Mouse (Mus musculus): ENCODE measurements around the gene Igfbp1. TPM values are rescaled to one million over a fixed set of nuclear protein-coding genes. Genes with fewer than 3 reads are reported as not detected.

The Igfbp1 gene
- under 1 TPM in 1 of 2 experiments, not detected in 1; 0.46 TPM for total RNA-seq (2021)
- long read RNA-seq, experiment 1 = 0 reads
- long read RNA-seq, experiment 2 = 0 reads

- DNase-seq = no peak
Measured at GRCm38 (mm10) chr11:7197491-7197941, at the start of gene Igfbp1. TSS of gene Igfbp1 (plus strand) at chr11:7197782.

GRCm38 (mm10) chr11:7147945-7148344 lies 49.6 kb upstream of the Igfbp1 start:
- DNase-seq = no peak

- no peak for DNase-seq
Measured at GRCm38 (mm10) chr11:7149471-7149870, 48.1 kb upstream of the Igfbp1 start.

- DNase-seq = no peak
Measured at GRCm38 (mm10) chr11:7150511-7150910, 47.1 kb upstream of the Igfbp1 start.

GRCm38 (mm10) chr11:7152371-7152770 lies 45.2 kb upstream of the Igfbp1 start:
- DNase-seq = no peak

GRCm38 (mm10) chr11:7153081-7153480 lies 44.5 kb upstream of the Igfbp1 start:
- no peak for DNase-seq

GRCm38 (mm10) chr11:7156427-7156826 lies 41.2 kb upstream of the Igfbp1 start:
- no peak for DNase-seq

GRCm38 (mm10) chr11:7158196-7158595 lies 39.4 kb upstream of the Igfbp1 start:
- DNase-seq = no peak

GRCm38 (mm10) chr11:7160146-7160545 lies 37.4 kb upstream of the Igfbp1 start:
- DNase-seq = no peak

- DNase-seq = no peak
Measured at GRCm38 (mm10) chr11:7160637-7161101, 36.9 kb upstream of the Igfbp1 start.

GRCm38 (mm10) chr11:7161502-7162174 lies 35.9 kb upstream of the Igfbp1 start:
- DNase-seq = peak in 1 of 2 experiments; percentile 16

GRCm38 (mm10) chr11:7164416-7164815 lies 33.2 kb upstream of the Igfbp1 start:
- no peak for DNase-seq

- DNase-seq = no peak
Measured at GRCm38 (mm10) chr11:7169645-7170044, 27.9 kb upstream of the Igfbp1 start.

- no peak for DNase-seq
Measured at GRCm38 (mm10) chr11:7173664-7174063, 23.9 kb upstream of the Igfbp1 start.

GRCm38 (mm10) chr11:7178724-7179123 lies 18.9 kb upstream of the Igfbp1 start:
- no peak for DNase-seq

- DNase-seq = no peak
Measured at GRCm38 (mm10) chr11:7179276-7179675, 18.3 kb upstream of the Igfbp1 start.

- no peak for DNase-seq
Measured at GRCm38 (mm10) chr11:7182409-7183042, 15.1 kb upstream of the Igfbp1 start.

- no peak for DNase-seq
Measured at GRCm38 (mm10) chr11:7184420-7184819, 13.2 kb upstream of the Igfbp1 start.

- no peak for DNase-seq
Measured at GRCm38 (mm10) chr11:7187472-7187871, 10.1 kb upstream of the Igfbp1 start.

GRCm38 (mm10) chr11:7188469-7188868 lies 9.1 kb upstream of the Igfbp1 start, which contains the start of gene Gm11985:
TSS of gene Gm11985 (minus strand) at chr11:7188569.
- DNase-seq = no peak

GRCm38 (mm10) chr11:7192710-7193109 lies 4.9 kb upstream of the Igfbp1 start:
- DNase-seq = no peak

GRCm38 (mm10) chr11:7193134-7193533 lies 4.4 kb upstream of the Igfbp1 start:
- no peak for DNase-seq

Data from adrenal gland, postnatal 36 days (tissue).